Mouse (Mus musculus) intestine, embryonic 16.5 days (tissue): ENCODE results near the gene Gm20388. TPM values are rescaled to one million over a fixed set of nuclear protein-coding genes. Genes with fewer than 3 reads are reported as not detected.
A peak's percentile ranks its signal among the peaks of the same experiment; 100 is the strongest.

Source experiments
- ATAC-seq: fragments of 200-750 bp; cut with Nextera tagmentation; 2 replicates; pipeline ENCODE4 v1.8.0; 2017; ENCODE audit warnings: moderate TSS enrichment, moderate library complexity
- H3K27ac ChIP-seq: fragments of 300-500 bp; sonication (generic); 2 replicates; pipeline ENCODE4 v1.5.1; 2014; ENCODE audit warnings: mild to moderate bottlenecking, low read length
- H3K27me3 ChIP-seq: fragments of 300-500 bp; sonication (generic); replicated peaks from 2 replicates; pipeline ENCODE4 v1.6.1; 2014; ENCODE audit warnings: low read length, control low read depth, mixed read lengths; ENCODE audit not compliant: control insufficient read depth, insufficient read depth
- H3K36me3 ChIP-seq: fragments of 300-500 bp; sonication (generic); 2 replicates; pipeline ENCODE4 v1.6.1; 2014; ENCODE audit warnings: low read length, control low read depth; ENCODE audit not compliant: control insufficient read depth, insufficient read depth
- H3K4me1 ChIP-seq: fragments of 300-500 bp; sonication (generic); 2 replicates; pipeline ENCODE4 v1.6.1; 2014; ENCODE audit warnings: low read length, control low read depth, mixed read lengths; ENCODE audit not compliant: control insufficient read depth, insufficient read depth
- H3K4me2 ChIP-seq: fragments of 300-500 bp; sonication (generic); 2 replicates; pipeline ENCODE4 v1.6.1; 2014; ENCODE audit warnings: low read depth, low read length, control low read depth
- H3K4me3 ChIP-seq: fragments of 300-500 bp; sonication (generic); 2 replicates; pipeline ENCODE4 v1.5.1; 2014; ENCODE audit warnings: mild to moderate bottlenecking, low read length
- H3K9ac ChIP-seq: fragments of 300-500 bp; sonication (generic); 2 replicates; pipeline ENCODE4 v1.6.1; 2014; ENCODE audit warnings: low read depth, low read length
- H3K9me3 ChIP-seq: fragments of 300-500 bp; sonication (generic); 2 replicates; pipeline ENCODE4 v1.6.1; 2016; ENCODE audit warnings: low read length, control low read depth; ENCODE audit not compliant: control insufficient read depth
- WGBS: fragments of 180-500 bp; shearing (Covaris S2); extraction: QIAGEN DNeasy Blood & Tissue Kit; methylation state at CpG from one replicate; pipeline ENCODE4 v1.1.7; 2014; 5-methylcytosine and 5-hydroxymethylcytosine counted together
- polyA plus RNA-seq: library from polyadenylated mRNA; unstranded; fragments of >200 nt; fragmentation: Nextera tagmentation; extraction: Ambion mirVana; gene quantifications from 2 replicates; pipeline ENCODE4 v1.2.1, GENCODE M21; 2015

Gene Gm20388
- polyA plus RNA-seq, 1 experiment from 2014 or later, result 5.8 TPM

GRCm38 (mm10) chr8:120101068-120101972 is 190.7 kb downstream of the Gm20388 start, which contains the start of gene Zdhhc7:
Zdhhc7 (minus strand) TSS chr8:120101482.
- Histone ChIP-seq H3K9me3 (no peaks in the 10 kb centered on the region), H3K27ac (peak within 1 kb of the TSS; percentile 95), H3K4me1 (peaks cover 27% of the 10 kb centered on the region), H3K9ac (peak within 1 kb of the TSS; percentile 89), H3K4me2 (peak within 1 kb of the TSS; percentile 73), H3K4me3 (peak within 1 kb of the TSS; percentile 90), H3K27me3 (no peaks in the 10 kb centered on the region), H3K36me3 (no peaks in the 10 kb centered on the region)
- peak; percentile 76 for ATAC-seq
- under 1% methylated on average over 88 of the region's 88 CpGs for WGBS

DNA sequence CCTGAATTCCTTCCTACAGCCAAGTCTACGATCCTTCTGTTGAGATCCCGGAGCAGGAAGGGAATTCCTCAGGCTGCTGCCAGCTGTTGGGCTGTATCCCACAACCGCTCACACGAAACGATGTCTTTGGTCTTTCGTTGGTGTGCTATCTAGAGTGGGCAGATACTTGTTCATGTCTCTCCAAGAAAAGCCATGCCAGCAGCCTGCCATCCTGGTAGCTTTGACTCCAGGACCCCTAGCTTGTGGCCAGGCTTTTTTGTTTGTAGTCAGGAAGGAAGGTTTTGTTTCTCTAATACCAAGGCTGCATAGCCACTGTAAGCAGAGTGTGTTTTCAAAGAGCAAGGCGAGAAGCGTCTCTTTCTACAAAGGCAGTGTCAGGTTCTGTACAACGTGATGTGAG is 193.3 kb downstream of the Gm20388 start:
- Histone ChIP-seq H3K4me1 (peaks cover 17% of the 10 kb centered on the region), H3K27ac (peak overlapping the region; percentile 8; the same call in 1 of the 2 replicates), H3K4me2 (no peak overlapping the region), H3K9me3 (no peaks in the 10 kb centered on the region), H3K27me3 (no peaks in the 10 kb centered on the region), H3K36me3 (no peaks in the 10 kb centered on the region), H3K9ac (no peak overlapping the region), H3K4me3 (no peak overlapping the region)
- no peak for ATAC-seq
- WGBS, result 82% methylated on average over 9 of the region's 9 CpGs

DNA sequence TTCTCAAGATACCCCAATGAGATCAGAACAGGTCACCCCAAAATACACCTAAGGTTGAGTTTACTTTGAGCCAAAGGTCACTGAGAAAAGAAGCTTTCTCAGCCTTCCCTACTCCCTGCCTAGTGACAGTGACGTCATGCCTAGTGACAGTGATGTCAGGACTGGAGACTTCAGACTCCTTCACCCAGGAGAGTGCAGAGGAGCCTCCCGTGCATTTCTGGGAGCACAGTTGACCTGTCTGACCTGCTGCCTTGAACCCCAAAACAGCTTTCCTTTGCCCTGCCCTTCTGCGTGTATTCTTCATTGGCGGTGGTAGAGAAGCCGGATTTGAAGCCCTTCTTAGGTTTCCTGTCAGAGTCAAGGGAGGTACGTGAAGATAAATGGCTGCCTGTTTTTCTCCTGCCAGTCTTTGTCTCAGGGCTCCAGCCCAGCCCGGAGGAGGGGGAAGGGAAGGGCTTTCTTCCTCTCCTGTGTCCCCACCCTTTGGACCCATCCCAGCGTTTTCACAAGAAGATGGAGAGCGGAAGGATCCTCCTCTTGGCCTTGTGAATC is 194.2 kb downstream of the Gm20388 start:
- Histone ChIP-seq H3K4me1 (peaks cover 15% of the 10 kb centered on the region), H3K36me3 (no peaks in the 10 kb centered on the region), H3K4me3 (no peak overlapping the region), H3K9me3 (no peaks in the 10 kb centered on the region), H3K27me3 (no peaks in the 10 kb centered on the region), H3K4me2 (no peak overlapping the region), H3K27ac (no peak overlapping the region), H3K9ac (no peak overlapping the region)
- WGBS, result 65% methylated on average over 9 of the region's 9 CpGs
- ATAC-seq, result no peak

GRCm38 (mm10) chr8:120109149-120109548 is 198.5 kb downstream of the Gm20388 start:
- Histone ChIP-seq H3K4me3 (no peak overlapping the region), H3K36me3 (no peaks in the 10 kb centered on the region), H3K9me3 (no peaks in the 10 kb centered on the region), H3K27ac (no peak overlapping the region), H3K4me1 (peaks cover 7% of the 10 kb centered on the region), H3K27me3 (no peaks in the 10 kb centered on the region), H3K9ac (no peak overlapping the region), H3K4me2 (no peak overlapping the region)
- 27% methylated on average over 3 of the region's 3 CpGs for WGBS
- no peak for ATAC-seq

- Histone ChIP-seq H3K27me3 (peaks cover 11% of the 10 kb centered on the region), H3K4me3 (no peak overlapping the region), H3K4me2 (no peak overlapping the region), H3K9ac (no peak overlapping the region), H3K36me3 (no peaks in the 10 kb centered on the region), H3K9me3 (no peaks in the 10 kb centered on the region), H3K27ac (no peak overlapping the region), H3K4me1 (peaks cover 13% of the 10 kb centered on the region)
- 85% methylated on average over 4 of the region's 4 CpGs for WGBS
- ATAC-seq, result no peak
Measured at GRCm38 (mm10) chr8:120110966-120111365, 200.3 kb downstream of the Gm20388 start.

GRCm38 (mm10) chr8:120111382-120111781 is 200.7 kb downstream of the Gm20388 start:
- Histone ChIP-seq H3K9me3 (no peaks in the 10 kb centered on the region), H3K4me3 (no peak overlapping the region), H3K4me2 (no peak overlapping the region), H3K36me3 (no peaks in the 10 kb centered on the region), H3K27ac (no peak overlapping the region), H3K27me3 (peaks cover 11% of the 10 kb centered on the region), H3K4me1 (peaks cover 13% of the 10 kb centered on the region), H3K9ac (no peak overlapping the region)
- 64% methylated on average over 4 of the region's 4 CpGs for WGBS
- ATAC-seq, result no peak

DNA sequence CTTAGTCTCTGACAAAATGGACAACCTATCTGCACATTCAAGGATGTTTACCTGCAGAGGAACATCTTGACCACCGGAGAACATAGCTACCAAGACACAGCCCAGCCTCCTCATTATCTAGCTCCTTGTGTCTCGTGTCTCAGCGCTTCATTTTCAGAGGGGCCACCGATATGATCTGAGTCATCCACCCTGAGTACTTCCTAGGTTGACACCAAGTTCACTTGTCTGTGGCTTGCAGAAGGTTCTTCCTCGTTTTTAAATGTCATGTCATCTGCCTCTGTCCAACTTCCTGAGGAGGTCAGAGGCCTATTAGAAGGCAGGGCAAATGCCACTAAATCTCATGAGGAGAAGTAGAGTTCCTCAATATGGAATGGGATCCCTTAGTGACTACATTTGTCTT is 201.9 kb downstream of the Gm20388 start:
- no peak for ATAC-seq
- no peak overlapping the region for H3K4me3 ChIP-seq
- 72% methylated on average over 5 of the region's 5 CpGs for WGBS
- no peaks in the 10 kb centered on the region for H3K36me3 ChIP-seq
- no peak overlapping the region for H3K9ac ChIP-seq
- H3K27me3 ChIP-seq, result peaks cover 11% of the 10 kb centered on the region
- no peak overlapping the region; the same call in 1 of the 2 replicates for H3K27ac ChIP-seq
- no peak overlapping the region for H3K4me2 ChIP-seq
- no peaks in the 10 kb centered on the region for H3K9me3 ChIP-seq
- peaks cover 17% of the 10 kb centered on the region for H3K4me1 ChIP-seq

DNA sequence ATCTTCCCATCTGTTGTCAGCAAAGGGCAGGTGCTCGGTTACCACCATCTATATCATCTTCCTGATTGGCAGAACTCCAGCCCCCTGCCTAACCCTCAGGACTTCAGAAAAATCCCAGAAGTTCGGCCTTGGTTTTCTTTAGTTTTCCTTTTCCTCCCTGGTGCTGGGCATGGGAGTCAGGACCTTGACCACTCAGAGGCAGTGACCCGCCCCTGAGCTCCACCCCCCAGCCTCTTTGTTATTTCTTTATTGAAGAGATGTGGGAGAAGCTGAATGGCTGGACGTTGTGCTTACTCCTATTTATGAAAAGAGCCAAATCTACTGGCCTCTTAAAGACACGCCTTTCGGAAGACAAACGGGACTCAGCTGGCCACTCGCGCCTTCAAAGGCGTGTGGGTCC is 202.7 kb downstream of the Gm20388 start:
- Histone ChIP-seq H3K9me3 (no peaks in the 10 kb centered on the region), H3K9ac (peak overlapping the region; percentile 77), H3K27ac (peak overlapping the region; percentile 97), H3K36me3 (no peaks in the 10 kb centered on the region), H3K27me3 (peaks cover 11% of the 10 kb centered on the region), H3K4me1 (peaks cover 17% of the 10 kb centered on the region), H3K4me2 (peak overlapping the region; percentile 80), H3K4me3 (peak overlapping the region; percentile 63)
- 3% methylated on average over 10 of the region's 10 CpGs for WGBS
- peak; percentile 62 for ATAC-seq

DNA sequence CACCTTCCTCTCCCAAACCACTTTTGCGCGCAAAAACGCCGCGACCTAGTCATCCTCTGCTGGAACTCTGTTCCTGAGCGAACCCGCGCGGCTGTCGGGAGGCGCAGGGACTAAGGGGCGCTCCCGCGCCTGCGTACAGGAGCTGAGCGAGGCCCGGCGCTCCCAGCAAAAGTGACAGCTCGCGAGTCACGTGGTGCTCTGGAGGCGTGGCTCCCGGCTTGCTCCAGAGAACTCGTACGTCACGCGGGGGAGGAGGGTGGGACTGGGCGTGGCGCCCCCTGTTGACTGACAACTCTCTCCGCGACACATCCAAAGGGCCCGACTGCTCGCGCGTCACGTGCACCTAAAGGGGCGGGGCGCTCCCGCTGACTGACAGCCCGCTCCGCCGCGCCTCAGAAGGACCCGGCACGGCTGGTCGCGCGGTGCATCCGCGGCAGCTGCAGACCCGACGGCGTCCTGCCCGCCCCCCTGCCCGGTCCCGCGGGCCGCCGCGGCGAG is 203.2 kb downstream of the Gm20388 start, which contains the start of gene 6430548M08Rik:
6430548M08Rik (plus strand) TSS at position 395 of the 498 bp plus-strand sequence.
- Histone ChIP-seq H3K27me3 (peaks cover 11% of the 10 kb centered on the region), H3K9me3 (no peaks in the 10 kb centered on the region), H3K4me2 (peak within 1 kb of the TSS; percentile 100), H3K9ac (peak within 1 kb of the TSS; percentile 82), H3K36me3 (no peaks in the 10 kb centered on the region), H3K27ac (peak within 1 kb of the TSS; percentile 97), H3K4me3 (peak within 1 kb of the TSS; percentile 78), H3K4me1 (peaks cover 17% of the 10 kb centered on the region)
- under 1% methylated on average over 61 of the region's 61 CpGs for WGBS
- peak; percentile 95 for ATAC-seq
